Mouse (Mus musculus) hindbrain, postnatal 0 days (tissue): ENCODE data around the gene Foxi3. TPM values are rescaled to one million over a fixed set of nuclear protein-coding genes. Genes with fewer than 3 reads are reported as not detected.

Experiments
- ATAC-seq: fragments of 200-750 bp; cut with Nextera tagmentation; 2 replicates; pipeline ENCODE4 v1.8.0; 2017; ENCODE audit warnings: mild to moderate bottlenecking, moderate TSS enrichment, moderate library complexity
- DNase-seq: peaks from one replicate; pipeline ENCODE4 v3.0.0-alpha.2; 2015; ENCODE audit warnings: low spot score
- H3K27ac ChIP-seq: fragments of 300-500 bp; sonication (generic); 2 replicates; pipeline ENCODE4 v1.5.1; 2014; ENCODE audit warnings: mild to moderate bottlenecking
- H3K27me3 ChIP-seq: fragments of 300-500 bp; sonication (generic); 2 replicates; pipeline ENCODE4 v1.6.1; 2014; ENCODE audit warnings: low read length, mixed read lengths; ENCODE audit not compliant: insufficient read depth
- H3K36me3 ChIP-seq: fragments of 300-500 bp; sonication (generic); 2 replicates; pipeline ENCODE4 v1.6.1; 2014; ENCODE audit warnings: low read length, mixed read lengths; ENCODE audit not compliant: insufficient read depth
- H3K4me1 ChIP-seq: fragments of 300-500 bp; sonication (generic); 2 replicates; pipeline ENCODE4 v1.6.1; 2014; ENCODE audit warnings: antibody characterized with exemption, low read length, mixed read lengths; ENCODE audit not compliant: insufficient read depth
- H3K4me2 ChIP-seq: fragments of 300-500 bp; sonication (generic); 2 replicates; pipeline ENCODE4 v1.6.1; 2014; ENCODE audit warnings: low read depth, mild to moderate bottlenecking, low read length, moderate library complexity, mixed read lengths
- H3K4me3 ChIP-seq: fragments of 300-500 bp; sonication (generic); 2 replicates; pipeline ENCODE4 v1.5.1; 2014; ENCODE audit warnings: low read length
- H3K9ac ChIP-seq: fragments of 300-500 bp; sonication (generic); replicated peaks from 2 replicates; pipeline ENCODE4 v1.6.1; 2014; ENCODE audit warnings: mild to moderate bottlenecking, low read length, moderate library complexity, mixed read lengths
- H3K9me3 ChIP-seq: fragments of 300-500 bp; sonication (generic); 2 replicates; pipeline ENCODE4 v1.6.1; 2016; ENCODE audit warnings: low read length, mixed read lengths
- CTCF ChIP-seq: IDR thresholded peaks from 2 replicates; pipeline ENCODE4 v1.5.1; 2016; ENCODE audit warnings: antibody characterized with exemption, control low read depth, low read depth
- WGBS: fragments of 180-500 bp; shearing (Covaris S2); extraction: QIAGEN DNeasy Blood & Tissue Kit; methylation state at CpG from one replicate; pipeline ENCODE4 v1.1.7; 2014; 5-methylcytosine and 5-hydroxymethylcytosine counted together
- polyA plus RNA-seq: library from polyadenylated mRNA; unstranded; fragments of >200 nt; fragmentation: Nextera tagmentation; extraction: Ambion mirVana; gene quantifications from 2 replicates; pipeline ENCODE4 v1.2.1, GENCODE M21; 2015
- total RNA-seq: library from RNA; depleted of rRNA; stranded (reverse); fragments of >200 nt; gene quantifications from 2 replicates; pipeline ENCODE4 v1.2.3, GENCODE M21; 2014; rRNA removed

Gene Foxi3
- total and polyA plus RNA-seq, 2 experiments from 2014 or later, result not detected

- no peaks in the 10 kb centered on the region for H3K36me3 ChIP-seq
- H3K4me1 ChIP-seq, result no peaks in the 10 kb centered on the region
- no peaks in the 10 kb centered on the region for H3K9me3 ChIP-seq
Observed at GRCm38 (mm10) chr6:70981036-70981435, 24.7 kb downstream of the Foxi3 start.

GRCm38 (mm10) chr6:70982416-70982815, 26.1 kb downstream of the Foxi3 start:
- ATAC-seq, result no peak
- no peaks in the 10 kb centered on the region for H3K36me3 ChIP-seq
- H3K27ac ChIP-seq, result no peak overlapping the region
- 79% methylated on average over 1 of the region's 1 CpGs for WGBS
- no peak overlapping the region for H3K4me2 ChIP-seq
- no peak for DNase-seq
- no peak overlapping the region for H3K9ac ChIP-seq
- no peaks in the 10 kb centered on the region for H3K4me1 ChIP-seq
- no peak for TF ChIP-seq CTCF
- H3K4me3 ChIP-seq, result no peak overlapping the region
- H3K27me3 ChIP-seq, result no peaks in the 10 kb centered on the region
- no peaks in the 10 kb centered on the region for H3K9me3 ChIP-seq

More at GRCm38 (mm10) chr6:70981036-70981435, 24.7 kb downstream of the Foxi3 start:
- TF ChIP-seq CTCF, result no peak
- no peak for DNase-seq
- no peak overlapping the region for H3K4me3 ChIP-seq
- no peak overlapping the region for H3K27ac ChIP-seq
- no peak overlapping the region for H3K4me2 ChIP-seq
- 76% methylated on average over 8 of the region's 8 CpGs for WGBS
- H3K27me3 ChIP-seq, result no peaks in the 10 kb centered on the region
- no peak overlapping the region for H3K9ac ChIP-seq
- no peak for ATAC-seq

- DNase-seq (no peak), ATAC-seq (no peak)
- Histone ChIP-seq H3K4me2 (no peak overlapping the region), H3K4me3 (no peak overlapping the region), H3K27me3 (no peaks in the 10 kb centered on the region), H3K9ac (no peak overlapping the region), H3K9me3 (no peaks in the 10 kb centered on the region), H3K36me3 (no peaks in the 10 kb centered on the region), H3K27ac (no peak overlapping the region), H3K4me1 (no peaks in the 10 kb centered on the region)
- WGBS, result 33% methylated on average over 8 of the region's 8 CpGs
- no peak for TF ChIP-seq CTCF
Observed at GRCm38 (mm10) chr6:70986683-70987082, 30.4 kb downstream of the Foxi3 start.

GRCm38 (mm10) chr6:70996123-70996723, 39.9 kb downstream of the Foxi3 start:
- no peaks in the 10 kb centered on the region for H3K27me3 ChIP-seq
- H3K9ac ChIP-seq, result no peak overlapping the region
- no peaks in the 10 kb centered on the region for H3K9me3 ChIP-seq
- no peak overlapping the region for H3K4me3 ChIP-seq
- DNase-seq (no peak), ATAC-seq (no peak)
- H3K4me2 ChIP-seq, result no peak overlapping the region
- WGBS, result 57% methylated on average over 4 of the region's 4 CpGs
- H3K27ac ChIP-seq, result no peak overlapping the region
- TF ChIP-seq CTCF, result no peak
- H3K4me1 ChIP-seq, result no peaks in the 10 kb centered on the region
- no peaks in the 10 kb centered on the region for H3K36me3 ChIP-seq

GRCm38 (mm10) chr6:71002656-71003055, 46.3 kb downstream of the Foxi3 start:
- no peaks in the 10 kb centered on the region for H3K27me3 ChIP-seq
- ATAC-seq (no peak), DNase-seq (no peak)
- H3K9me3 ChIP-seq, result no peaks in the 10 kb centered on the region
- no peak overlapping the region for H3K4me3 ChIP-seq
- no peak for TF ChIP-seq CTCF
- H3K4me1 ChIP-seq, result no peaks in the 10 kb centered on the region
- H3K9ac ChIP-seq, result no peak overlapping the region
- no peak overlapping the region for H3K4me2 ChIP-seq
- H3K36me3 ChIP-seq, result no peaks in the 10 kb centered on the region
- 86% methylated on average over 2 of the region's 2 CpGs for WGBS
- no peak overlapping the region for H3K27ac ChIP-seq

GRCm38 (mm10) chr6:71004161-71004560, 47.8 kb downstream of the Foxi3 start:
- Histone ChIP-seq H3K4me2 (no peak overlapping the region), H3K27ac (no peak overlapping the region), H3K27me3 (no peaks in the 10 kb centered on the region), H3K4me1 (no peaks in the 10 kb centered on the region), H3K4me3 (no peak overlapping the region), H3K9ac (no peak overlapping the region), H3K36me3 (no peaks in the 10 kb centered on the region), H3K9me3 (no peaks in the 10 kb centered on the region)
- TF ChIP-seq CTCF, result no peak
- 86% methylated on average over 2 of the region's 2 CpGs for WGBS
- ATAC-seq (no peak), DNase-seq (no peak)

Other genes with a start within 250 kb of the Foxi3 start
- 7.1 and 9.0 TPM in 2 replicates for gene Rpia, start 164.3 kb upstream of the Foxi3 start, total RNA-seq
- 1.7 and 2.2 TPM in 2 replicates for gene Rpia, start 164.3 kb upstream of the Foxi3 start, polyA plus RNA-seq
- gene Eif2ak3, start 112.0 kb upstream of the Foxi3 start, total RNA-seq, result 18.3 and 25.6 TPM in 2 replicates
- gene Eif2ak3, start 112.0 kb upstream of the Foxi3 start, polyA plus RNA-seq, result 7.6 and 8.2 TPM in 2 replicates
- not detected in 2 replicates for gene Tex37, start 37.6 kb upstream of the Foxi3 start, total RNA-seq
- gene Tex37, start 37.6 kb upstream of the Foxi3 start, polyA plus RNA-seq, result not detected in 2 replicates
- gene Thnsl2, start 187.9 kb downstream of the Foxi3 start, total RNA-seq, result 4.9 and 10.2 TPM in 2 replicates
- 6.6 and 6.8 TPM in 2 replicates for gene Thnsl2, start 187.9 kb downstream of the Foxi3 start, polyA plus RNA-seq
- not detected in 2 replicates for gene Fabp1, start 243.3 kb downstream of the Foxi3 start, total RNA-seq
- gene Fabp1, start 243.3 kb downstream of the Foxi3 start, polyA plus RNA-seq, result not detected in 2 replicates